Mouse (Mus musculus): ENCODE results near the gene Slc10a3. TPM values are rescaled to one million over a fixed set of nuclear protein-coding genes. Genes with fewer than 3 reads are reported as not detected.

The Slc10a3 gene
- total RNA-seq, 1 experiment from 2014 or later = 17.0 TPM

Other genes with a start within 250 kb of the Slc10a3 start
- not detected in 2 replicates for gene Opn1mw, start 245.9 kb downstream of the Slc10a3 start, total RNA-seq (2017)
- 16.9 and 26.2 TPM in 2 replicates for gene Mecp2, start 238.0 kb downstream of the Slc10a3 start, total RNA-seq (2017)
- gene Tex28, start 205.5 kb downstream of the Slc10a3 start, total RNA-seq (2017) = not detected in 2 replicates
- gene Tktl1, start 196.1 kb downstream of the Slc10a3 start, total RNA-seq (2017) = not detected in 2 replicates
- 400 and 472 TPM in 2 replicates for gene Flna, start 123.5 kb downstream of the Slc10a3 start, total RNA-seq (2017)
- gene Emd, start 118.7 kb downstream of the Slc10a3 start, total RNA-seq (2017) = 90.2 and 104 TPM in 2 replicates
- gene Rpl10, start 102.5 kb downstream of the Slc10a3 start, total RNA-seq (2017) = 1,474 and 1,557 TPM in 2 replicates
- 26.1 and 34.3 TPM in 2 replicates for gene Taz, start 91.4 kb downstream of the Slc10a3 start, total RNA-seq (2017)
- 9.8 and 26.6 TPM in 2 replicates for gene Dnase1l1, start 91.0 kb downstream of the Slc10a3 start, total RNA-seq (2017)
- gene Atp6ap1, start 76.3 kb downstream of the Slc10a3 start, total RNA-seq (2017) = 81.6 and 153 TPM in 2 replicates
- 29.7 and 35.3 TPM in 2 replicates for gene Gdi1, start 68.4 kb downstream of the Slc10a3 start, total RNA-seq (2017)
- gene Fam50a, start 60.3 kb downstream of the Slc10a3 start, total RNA-seq (2017) = 41.7 and 54.4 TPM in 2 replicates
- 0.92 and 1.2 TPM in 2 replicates for gene Plxna3, start 44.3 kb downstream of the Slc10a3 start, total RNA-seq (2017)
- gene Lage3, start 19.7 kb downstream of the Slc10a3 start, total RNA-seq (2017) = 22.4 and 30.6 TPM in 2 replicates
- gene Ubl4a, start 131 bp downstream of the Slc10a3 start, total RNA-seq (2017) = 15.4 and 17.2 TPM in 2 replicates
- gene Fam3a, start 19.9 kb upstream of the Slc10a3 start, total RNA-seq (2017) = 12.0 and 12.7 TPM in 2 replicates
- 28.0 and 61.3 TPM in 2 replicates for gene Ikbkg, start 19.9 kb upstream of the Slc10a3 start, total RNA-seq (2017)
- 51.4 and 63.2 TPM in 2 replicates for gene G6pdx, start 55.8 kb upstream of the Slc10a3 start, total RNA-seq (2017)
- not detected in 2 replicates for gene Gm6880, start 108.0 kb upstream of the Slc10a3 start, total RNA-seq (2017)
- gene Olfr1326-ps1, start 201.5 kb upstream of the Slc10a3 start, total RNA-seq (2017) = not detected in 2 replicates
- not detected in 2 replicates for gene Olfr1325, start 219.3 kb upstream of the Slc10a3 start, total RNA-seq (2017)